Mouse (Mus musculus) left cerebral cortex, postnatal 14 days (tissue): Measurements from ENCODE around the gene Syt8. TPM values are rescaled to one million over a fixed set of nuclear protein-coding genes. Genes with fewer than 3 reads are reported as not detected.

Source experiments
- DNase-seq, 2 experiments: peaks; one replicate each; pipeline ENCODE4 v3.0.0; 2021 to 2022; ENCODE audit warnings: low spot score in 2 of 2, mixed read lengths in 1 of 2
- intact Hi-C: fragments of 180-260 bp; cut with DNase I; formaldehyde crosslinking; loops from one replicate; pipeline ENCODE4 v1.15.1; 2025
- total RNA-seq, 2 experiments: library from RNA; stranded (reverse); gene quantifications; 2 replicates each; pipeline ENCODE4 v1.2.3; 2021

The Syt8 gene
- total RNA-seq, 2 experiments from 2014 or later = 0.44 TPM; not detected in 1

DNA sequence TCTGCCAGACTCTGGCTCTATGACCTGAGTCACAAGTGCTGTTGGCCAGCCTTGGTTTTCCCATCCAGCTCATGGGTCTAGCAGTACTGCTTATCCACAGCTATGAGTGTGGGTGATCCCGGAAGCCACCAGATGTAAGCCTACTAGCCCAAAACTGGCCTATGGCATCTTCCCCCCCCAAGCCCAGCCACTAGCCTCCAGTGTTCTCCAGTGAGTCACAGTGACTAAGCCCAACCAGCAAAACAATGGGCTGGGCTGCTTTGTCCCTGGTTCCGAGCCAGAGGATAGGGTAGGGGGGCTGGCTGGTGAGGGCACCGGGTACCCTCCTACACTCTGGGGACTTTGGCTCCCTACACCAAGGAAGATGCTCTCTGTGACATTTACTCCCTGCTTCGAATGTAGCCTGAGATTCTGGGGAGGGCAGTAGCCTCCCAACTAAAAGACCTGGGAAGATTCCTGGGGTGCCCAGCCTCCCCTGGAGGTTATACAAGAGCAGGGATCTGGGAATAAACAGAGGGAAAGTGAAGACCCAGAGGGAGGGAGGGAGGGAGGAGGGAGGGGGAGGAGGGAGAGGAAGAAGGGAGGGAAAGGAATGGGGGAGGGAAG is 36.3 kb downstream of the Syt8 start:
- intact Hi-C loops = no loop called here
- DNase-seq = peak; percentile 19 to 48

DNA sequence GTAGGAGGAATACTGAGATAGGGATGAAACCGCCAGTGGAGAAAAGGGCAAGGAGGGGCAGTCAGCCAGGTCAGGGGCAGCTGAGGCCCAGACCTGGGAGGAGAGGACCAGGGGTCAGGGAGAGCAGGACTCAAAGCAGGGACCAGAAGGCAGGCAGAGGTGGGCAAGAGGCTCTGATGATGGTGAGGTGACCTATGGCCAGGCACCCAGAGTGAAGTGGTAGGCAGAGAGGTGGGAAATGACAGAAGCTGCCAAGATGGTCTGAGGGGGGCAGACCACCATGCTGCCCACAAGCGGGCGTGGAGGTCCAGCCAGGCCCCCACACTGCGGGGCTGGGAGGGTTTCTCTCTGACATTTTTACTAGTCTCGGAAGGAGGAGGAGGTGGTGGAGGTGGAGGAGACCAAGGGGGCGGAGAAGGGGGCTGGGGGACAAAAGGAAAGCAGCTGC is 36.8 kb downstream of the Syt8 start:
- intact Hi-C loops = no loop called here

DNA sequence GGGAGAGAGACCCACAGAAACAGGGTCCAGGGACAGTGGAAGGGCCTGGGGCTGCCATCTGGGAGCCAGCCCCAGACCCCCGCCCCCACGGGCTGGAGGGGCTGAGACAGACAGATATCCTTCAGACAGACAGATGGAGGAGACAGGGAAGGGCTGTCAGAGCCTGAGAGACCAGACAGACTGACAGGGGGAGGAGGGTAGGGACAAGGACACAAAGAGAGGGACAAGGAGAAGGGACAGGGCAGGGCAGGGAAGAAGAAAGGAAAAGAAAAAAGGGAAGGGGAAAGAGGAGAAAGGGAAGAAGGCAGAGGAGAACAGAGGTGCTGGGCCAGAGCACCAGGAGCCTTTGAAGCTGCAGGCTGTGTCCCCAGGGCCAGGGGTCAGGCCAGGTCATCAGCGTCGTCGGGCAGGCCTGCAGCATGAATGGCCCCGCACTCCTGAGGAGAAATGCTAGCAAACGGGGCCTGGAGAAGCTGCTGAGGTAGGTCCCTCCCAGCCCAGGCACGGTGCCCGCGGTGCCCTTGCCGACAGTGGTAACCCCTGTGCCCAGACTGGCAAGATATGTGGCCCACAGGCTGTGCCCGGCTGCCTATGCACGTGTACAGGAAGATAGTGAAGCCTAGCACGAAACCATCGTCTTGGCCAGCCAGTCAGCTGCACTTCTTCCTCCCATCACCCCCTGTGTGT is 37.4 kb downstream of the Syt8 start:
- no peak for DNase-seq
- intact Hi-C loops = no loop called here

More for the DNA sequence above, 36.8 kb downstream of the Syt8 start:
- DNase-seq = no peak

DNA sequence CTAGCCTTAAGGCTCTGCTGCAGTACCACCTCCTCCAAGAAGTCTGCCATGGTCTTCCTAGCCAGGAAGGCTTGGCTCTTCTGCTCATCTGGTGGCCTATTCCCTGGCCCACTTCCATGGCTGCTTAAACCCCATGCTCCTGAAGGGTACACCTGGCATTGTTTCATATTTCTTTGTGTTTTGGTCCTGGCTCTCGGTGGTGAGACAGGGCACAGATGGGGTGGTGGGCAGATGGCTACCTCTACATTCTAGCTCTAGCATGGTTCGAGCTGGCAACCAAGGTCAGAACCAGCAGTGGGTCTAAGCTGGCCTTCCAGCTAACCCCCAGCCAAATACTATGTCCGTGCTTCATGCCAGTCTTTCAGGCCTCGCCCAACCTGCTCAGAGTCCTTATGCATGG is 38.3 kb downstream of the Syt8 start:
- intact Hi-C loops = no loop called here
- no peak for DNase-seq

DNA sequence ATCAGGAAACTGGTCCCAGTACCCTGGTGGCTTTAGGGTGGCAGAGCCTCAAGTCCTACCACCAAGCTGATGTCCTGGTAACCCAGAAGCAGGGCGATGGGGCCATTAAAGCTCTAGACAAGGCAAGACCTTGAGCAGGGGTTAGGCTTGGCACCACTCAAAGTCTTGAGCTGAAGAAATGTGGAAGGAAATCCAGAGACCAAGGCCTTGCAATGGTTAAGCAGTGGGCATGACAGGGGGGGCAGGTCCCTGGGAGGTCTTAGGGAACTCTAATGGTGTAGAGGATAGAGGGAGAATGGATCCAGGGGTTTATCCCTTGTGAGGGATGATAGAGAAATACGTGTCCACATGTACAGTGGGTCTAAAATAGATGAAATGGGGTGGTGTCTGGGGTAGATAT is 38.8 kb downstream of the Syt8 start:
- no peak for DNase-seq

DNA sequence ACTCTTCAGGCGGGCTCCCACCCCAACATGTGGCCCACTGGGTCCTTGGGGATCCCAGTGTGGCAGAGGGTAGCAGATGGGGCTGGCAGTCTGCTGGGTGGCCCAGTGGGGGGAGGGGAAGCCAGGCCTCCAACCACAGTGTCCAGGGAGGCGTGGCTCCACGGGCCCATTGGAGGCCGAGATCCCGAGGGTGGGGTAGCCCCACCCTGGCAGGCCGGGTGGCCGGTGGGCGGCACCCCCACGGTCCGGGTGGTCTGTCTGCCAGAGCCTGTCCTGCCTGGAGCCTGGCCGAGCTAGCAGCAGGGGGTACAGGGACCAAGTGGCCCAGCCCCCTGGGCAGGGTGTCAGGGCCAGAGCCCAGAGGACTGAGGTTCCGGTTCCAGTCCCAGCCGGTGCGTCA is 40.1 kb downstream of the Syt8 start:
- intact Hi-C loops = no loop called here
- DNase-seq = no peak

More for the DNA sequence above, 38.8 kb downstream of the Syt8 start:
- intact Hi-C loops = no loop called here

DNA sequence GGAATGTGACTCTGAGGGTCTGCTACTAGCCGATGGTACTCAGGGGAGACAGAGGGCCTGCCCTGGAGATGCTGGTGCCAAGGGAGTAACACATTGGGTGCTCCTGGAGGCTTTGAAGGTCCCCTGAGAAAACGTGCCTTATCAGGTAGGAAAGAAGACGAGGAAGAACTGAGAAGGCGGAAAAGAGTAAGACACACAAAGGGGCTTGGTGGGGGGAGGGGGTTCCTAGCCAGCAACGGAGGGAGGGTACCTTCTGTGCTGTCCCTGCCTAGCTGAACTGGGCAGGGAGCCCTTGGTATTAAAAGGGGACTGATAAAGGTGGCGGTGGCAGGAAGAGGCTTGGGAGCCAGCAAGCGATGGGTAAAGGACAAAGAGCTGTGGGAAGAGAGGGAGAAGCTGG is 41.0 kb downstream of the Syt8 start:
- intact Hi-C loops = no loop called here
- DNase-seq = no peak

DNA sequence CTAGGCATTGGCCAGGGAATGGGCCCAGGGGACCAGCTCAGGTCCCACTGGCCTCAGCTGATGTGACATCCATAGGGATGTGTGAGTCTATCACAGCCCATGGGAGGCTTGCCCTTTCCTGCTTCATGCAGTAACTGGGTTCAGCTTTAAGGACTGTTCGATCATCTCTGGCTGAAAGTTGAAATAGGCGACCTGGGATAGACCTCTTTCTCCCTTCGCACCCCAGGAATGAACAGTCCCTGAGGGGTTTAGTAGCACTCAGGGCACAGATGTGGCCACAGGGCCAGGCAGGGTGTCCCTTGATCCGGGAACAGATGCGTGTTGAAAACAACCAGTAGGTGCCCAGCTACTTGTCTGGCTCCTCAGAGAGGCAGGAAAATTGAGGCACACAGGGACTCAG is 41.6 kb downstream of the Syt8 start:
- intact Hi-C loops = no loop called here
- no peak for DNase-seq

DNA sequence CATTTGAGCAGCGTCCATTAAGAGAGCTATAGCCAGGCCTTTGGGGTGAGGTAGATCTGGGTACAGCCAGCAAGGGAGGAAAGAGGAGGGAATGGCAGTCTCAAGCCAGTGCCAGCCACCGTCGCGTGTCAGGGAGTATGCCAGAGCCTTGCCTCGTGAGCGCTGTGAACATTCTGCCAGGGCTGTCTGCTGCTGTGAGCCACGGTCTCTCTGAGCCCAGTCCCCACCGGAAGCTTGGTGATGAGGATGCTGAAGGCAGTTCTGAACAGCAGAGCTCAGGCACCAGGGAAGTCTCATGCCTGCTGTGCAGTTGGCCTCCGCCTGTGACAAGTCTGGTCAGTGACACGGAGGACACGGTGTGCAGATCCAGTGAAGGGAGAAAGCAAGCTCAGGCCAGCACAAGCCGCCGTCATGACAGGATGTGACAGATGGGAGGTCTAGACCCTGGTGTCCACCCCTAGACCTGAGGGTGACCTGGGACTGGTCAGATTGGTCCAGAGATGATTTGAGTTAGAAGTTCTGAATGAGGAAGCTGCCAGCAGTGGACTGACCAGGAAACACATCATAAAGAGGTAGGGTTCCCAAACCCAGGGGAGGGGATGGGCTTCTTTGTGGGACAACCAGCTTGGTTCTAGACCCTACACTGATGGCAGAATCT is 42.3 kb downstream of the Syt8 start:
- intact Hi-C loops = no loop called here
- DNase-seq = peak; percentile 40 to 51

DNA sequence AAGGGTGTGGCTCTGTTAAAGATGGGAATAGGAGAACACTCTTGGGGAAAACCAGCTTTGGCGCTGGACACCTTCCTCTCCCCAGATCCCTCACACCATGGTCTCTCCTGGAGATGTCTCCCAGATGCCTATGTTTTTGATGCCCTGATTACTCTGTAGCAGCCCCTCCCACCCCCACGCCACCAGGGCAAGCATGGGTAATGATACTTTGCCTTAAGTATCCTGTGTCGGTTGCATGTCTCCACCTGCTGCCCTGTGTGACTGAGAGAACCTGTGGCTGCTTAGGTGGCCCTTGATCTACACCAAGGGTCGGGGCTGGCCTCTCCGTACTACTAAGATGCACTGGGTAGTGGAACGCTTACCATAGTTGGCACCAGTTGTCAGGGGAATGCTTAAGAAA is 43.4 kb downstream of the Syt8 start:
- DNase-seq = no peak
- intact Hi-C loops = no loop called here

DNA sequence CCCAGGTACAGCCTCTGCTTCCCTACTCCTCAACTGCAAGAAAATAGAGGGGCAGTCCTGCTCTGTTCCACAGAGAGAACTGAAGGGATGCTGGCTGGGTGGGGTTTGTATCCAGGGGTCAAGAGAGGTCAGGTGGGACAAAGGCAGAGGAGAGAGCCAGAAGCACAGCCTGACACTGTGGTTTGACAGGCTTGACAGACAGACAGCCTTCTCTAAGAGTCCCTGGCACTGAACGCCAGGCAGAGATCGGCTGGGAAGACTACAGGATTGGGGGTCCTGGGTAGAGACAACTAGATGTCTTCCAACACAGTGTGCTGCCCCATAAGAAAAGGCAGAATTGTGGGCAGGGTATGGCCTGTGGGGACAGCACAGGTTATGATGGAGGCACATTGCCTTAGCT is 43.9 kb downstream of the Syt8 start:
- intact Hi-C loops = no loop called here

DNA sequence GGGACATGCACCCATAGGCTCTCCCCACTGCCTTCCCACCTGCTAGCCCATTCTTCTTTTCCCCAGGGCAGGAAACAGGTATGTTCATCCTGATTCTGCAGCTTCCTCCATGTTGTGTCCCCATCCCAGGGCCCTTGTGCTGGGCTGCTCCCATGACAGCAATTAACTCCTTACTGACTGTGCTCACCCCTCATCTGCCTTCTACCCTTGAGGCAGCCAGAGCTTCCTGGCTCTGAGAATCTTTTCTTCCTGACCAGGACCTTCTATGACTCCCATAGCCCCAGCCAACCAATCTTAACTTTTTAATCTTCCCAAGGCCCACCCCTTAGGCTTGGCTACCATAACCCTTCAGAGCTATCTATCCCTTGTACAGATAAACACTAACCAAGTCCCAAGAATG is 44.7 kb downstream of the Syt8 start:
- intact Hi-C loops = no loop called here
- no peak for DNase-seq

More for the DNA sequence above, 43.9 kb downstream of the Syt8 start:
- no peak for DNase-seq

DNA sequence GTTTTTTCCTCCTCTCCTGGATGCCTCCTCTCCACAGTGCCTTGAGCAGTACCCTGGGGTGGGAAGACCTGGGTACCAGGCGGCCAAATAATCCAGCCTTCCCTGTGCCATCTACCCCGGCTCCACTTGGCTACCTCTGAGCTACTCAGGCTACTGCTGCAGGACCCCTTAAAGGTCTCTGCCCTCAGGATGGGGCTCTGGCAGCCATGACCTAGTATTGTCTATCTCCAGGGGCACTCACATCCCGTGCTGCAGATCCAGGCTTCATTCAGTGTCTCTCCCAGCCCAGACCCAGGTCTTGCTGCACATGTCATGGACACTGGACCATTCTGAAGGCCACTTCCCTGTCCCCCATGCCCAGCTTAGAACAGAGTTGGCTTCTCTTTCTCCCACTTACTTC is 45.2 kb downstream of the Syt8 start:
- DNase-seq = no peak
- intact Hi-C loops = no loop called here

DNA sequence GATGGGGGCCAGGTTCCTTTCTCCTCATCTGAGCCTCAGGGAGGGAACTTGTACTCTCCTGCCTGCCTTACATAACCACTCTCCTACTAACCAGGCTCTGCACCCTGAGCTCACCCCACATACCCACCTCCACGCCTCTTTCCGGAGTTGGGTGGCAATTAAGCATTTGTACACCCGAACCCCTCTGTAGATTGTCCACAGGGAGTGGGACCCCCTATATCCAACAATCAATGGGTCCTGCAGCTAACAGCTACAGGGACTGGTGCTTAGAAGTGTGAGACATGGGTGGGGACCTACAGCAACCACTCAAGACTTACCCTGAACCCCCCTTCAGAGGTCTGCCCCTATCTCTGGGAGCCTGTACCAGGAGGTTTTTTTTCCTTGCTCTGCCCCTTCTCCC is 46.0 kb downstream of the Syt8 start:
- intact Hi-C loops = no loop called here
- no peak for DNase-seq

DNA sequence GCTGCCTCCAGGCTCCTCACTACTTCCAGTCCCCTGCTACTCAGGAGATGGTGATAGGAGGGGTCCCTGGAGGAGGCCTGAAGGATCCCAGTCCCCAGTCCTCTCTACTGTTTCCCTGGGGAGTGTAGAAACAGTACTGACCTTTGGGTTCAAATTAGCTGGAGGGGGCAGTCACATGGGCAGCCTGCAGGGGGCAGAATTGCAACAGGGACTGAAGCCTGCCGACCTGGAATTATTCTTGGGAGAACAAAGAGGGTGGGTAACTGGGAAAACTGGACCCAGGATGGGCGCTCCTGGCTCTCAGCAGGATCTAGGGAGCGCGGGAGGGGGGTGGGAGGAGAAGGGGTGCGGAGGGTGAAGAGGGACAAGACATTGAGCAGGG is 46.5 kb downstream of the Syt8 start:
- no peak for DNase-seq
- intact Hi-C loops = no loop called here

DNA sequence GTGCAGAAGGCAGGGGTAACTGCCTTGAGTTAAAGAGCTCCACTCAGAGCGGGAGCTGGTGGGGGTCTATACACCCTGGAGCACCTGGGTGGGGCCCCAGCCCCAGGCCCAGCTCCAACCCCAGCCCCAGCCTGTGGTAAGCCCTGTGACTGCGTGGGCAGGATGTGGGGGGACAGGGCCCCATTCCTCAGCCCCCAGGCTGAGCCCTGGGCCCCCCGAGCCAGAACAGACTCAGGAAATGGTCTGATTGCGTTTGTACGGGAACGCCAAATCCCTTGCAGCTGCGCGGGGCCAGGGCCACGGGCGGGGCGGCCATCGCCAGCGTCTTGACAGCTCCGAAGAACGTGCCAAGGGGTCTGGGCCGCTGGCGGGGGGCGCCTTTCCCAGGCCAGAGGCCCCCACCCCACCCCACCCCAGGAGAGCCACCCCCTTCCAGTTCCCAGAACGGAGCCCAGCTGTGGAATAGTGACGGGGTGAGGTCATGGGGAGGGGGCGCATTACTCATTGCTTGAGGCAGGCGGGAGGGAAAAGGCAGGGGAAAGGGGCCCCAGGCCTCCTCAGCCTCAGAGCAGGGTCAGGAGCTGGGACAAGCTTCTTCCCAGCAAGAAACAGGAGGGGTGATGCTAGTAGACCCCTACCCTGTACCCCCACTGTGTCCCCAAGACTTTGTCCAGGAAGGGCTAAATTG is 47.1 kb downstream of the Syt8 start:
- DNase-seq = no peak
- intact Hi-C loops = no loop called here

DNA sequence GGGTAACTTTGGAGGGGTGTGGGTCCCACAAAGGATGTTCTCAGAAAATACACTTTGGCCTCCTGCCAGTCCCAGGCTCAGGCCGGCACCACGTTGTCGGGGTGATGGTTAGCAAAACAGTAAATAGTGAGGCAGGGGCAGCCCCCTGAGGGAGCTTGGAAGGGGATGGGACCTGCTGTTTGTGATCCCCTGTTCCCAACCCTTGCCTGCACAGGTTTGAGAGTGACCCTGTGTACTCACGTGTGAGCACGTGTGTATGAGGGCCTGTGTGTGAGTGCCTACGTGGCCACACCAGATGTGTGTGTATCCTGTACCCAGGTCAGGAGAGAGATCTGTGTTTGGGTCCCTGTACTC is 47.6 kb downstream of the Syt8 start:
- no peak for DNase-seq
- intact Hi-C loops = no loop called here

DNA sequence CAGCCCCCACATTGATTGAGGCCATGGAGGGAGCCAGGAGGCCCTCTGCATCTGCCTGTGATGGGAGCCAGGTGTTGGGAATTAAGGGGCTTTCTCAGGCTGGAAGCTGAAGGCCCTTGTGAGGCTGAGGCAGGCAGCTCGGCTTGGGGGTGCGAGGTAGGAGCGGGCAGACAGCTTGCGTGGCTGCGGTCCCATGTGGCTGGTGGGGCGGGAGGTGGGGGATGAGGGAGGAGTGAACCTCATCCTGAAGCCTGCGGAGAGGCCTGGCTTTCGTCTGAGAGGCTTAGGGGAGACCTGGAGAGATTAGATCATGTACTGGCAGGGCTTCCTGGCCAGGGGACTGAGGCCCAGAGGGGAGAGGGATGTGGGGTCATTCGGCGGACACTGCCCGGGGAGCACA is 48.5 kb downstream of the Syt8 start:
- intact Hi-C loops = no loop called here
- no peak for DNase-seq

DNA sequence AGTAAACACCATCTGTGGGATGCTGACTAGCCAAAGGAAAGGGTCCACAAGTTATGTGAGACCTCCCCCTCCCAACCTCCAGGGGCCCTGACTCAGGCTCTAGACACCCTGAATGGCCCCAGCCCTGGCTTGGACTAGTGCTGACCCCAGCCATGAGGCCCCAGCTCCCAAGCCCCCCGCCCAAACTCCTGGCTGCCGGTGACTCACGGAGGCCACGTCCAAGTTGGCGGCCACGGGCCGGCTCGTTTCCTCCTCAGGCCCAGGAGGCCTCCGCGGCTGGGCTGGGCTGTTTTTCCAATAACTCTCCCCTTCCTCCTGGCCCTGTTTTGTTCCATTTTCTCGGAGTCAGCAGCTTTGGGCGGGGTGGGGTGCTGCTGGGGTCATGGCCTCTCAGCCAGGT is 50.1 kb downstream of the Syt8 start:
- no peak for DNase-seq
- intact Hi-C loops = loop anchor here (5.0 kb wide), 2 partner anchors 43 to 98 kb away; no protein-coding TSS in a partner anchor

DNA sequence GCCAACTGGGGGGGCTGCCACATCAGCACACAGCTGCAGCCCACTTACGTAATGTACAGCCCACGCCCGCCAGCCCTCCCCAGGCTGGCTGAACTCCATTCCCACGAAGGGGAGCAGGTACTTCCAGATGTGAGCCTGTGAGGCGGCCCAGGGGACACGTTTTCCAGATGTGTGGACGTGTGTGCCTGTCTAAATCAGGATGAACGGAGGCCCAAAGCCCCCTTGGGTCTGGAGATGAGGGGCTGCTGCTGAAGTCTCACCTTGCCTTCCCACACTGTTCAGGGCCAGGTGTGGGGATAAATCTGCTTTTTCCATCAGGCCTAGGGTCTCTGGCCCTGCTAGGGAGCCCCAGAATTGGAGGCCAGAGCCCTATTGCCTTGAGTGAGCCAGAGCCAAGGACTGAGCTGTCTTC is 52.1 kb downstream of the Syt8 start:
- intact Hi-C loops = loop anchor here (5.0 kb wide), 2 partner anchors 41 to 96 kb away; no protein-coding TSS in a partner anchor
- no peak for DNase-seq
